Mouse (Mus musculus) spleen, adult 2 months (tissue): ENCODE data around the gene Dctpp1. TPM values are rescaled to one million over a fixed set of nuclear protein-coding genes. Genes with fewer than 3 reads are reported as not detected.

Experiments
- DNase-seq, 2 experiments: peaks; one replicate each; pipeline versions ENCODE4 v3.0.0 to v3.0.0-alpha.2; 2012 to 2021; ENCODE audit warnings: low spot score in 2 of 2, low read depth in 1 of 2
- H3K27ac ChIP-seq: fragments of 200-500 bp; 2 replicates; pipeline ENCODE4 v1.5.1; 2012; ENCODE audit warnings: low read length, inconsistent platforms; ENCODE audit not compliant: insufficient read depth
- H3K27me3 ChIP-seq: fragments of 200-500 bp; 2 replicates; pipeline ENCODE4 v1.6.1; 2012; ENCODE audit warnings: mild to moderate bottlenecking, moderate library complexity, low read length, inconsistent platforms; ENCODE audit not compliant: control insufficient read depth, insufficient read depth
- H3K36me3 ChIP-seq: fragments of 200-500 bp; 2 replicates; pipeline ENCODE4 v1.6.1; 2012; ENCODE audit warnings: mild to moderate bottlenecking, low read length, inconsistent platforms; ENCODE audit not compliant: control insufficient read depth, insufficient read depth
- H3K4me1 ChIP-seq: fragments of 200-500 bp; 2 replicates; pipeline ENCODE4 v1.6.1; 2011; ENCODE audit warnings: inconsistent platforms; ENCODE audit not compliant: control insufficient read depth, insufficient read depth, insufficient read length
- H3K4me3 ChIP-seq: fragments of 200-500 bp; 2 replicates; pipeline ENCODE4 v1.5.1; 2011; ENCODE audit warnings: mild to moderate bottlenecking, inconsistent platforms; ENCODE audit not compliant: insufficient read depth, insufficient read length; ENCODE audit errors: extremely low read depth
- CTCF ChIP-seq: fragments of 200-500 bp; IDR thresholded peaks from 2 replicates; pipeline ENCODE4 v1.5.1; 2011; ENCODE audit warnings: mild to moderate bottlenecking, inconsistent platforms; ENCODE audit not compliant: insufficient read depth, insufficient read length, insufficient replicate concordance; ENCODE audit errors: extremely low read depth
- POLR2A ChIP-seq: fragments of 200-500 bp; IDR thresholded peaks from 2 replicates; pipeline ENCODE4 v1.6.1; 2011; ENCODE audit warnings: low read depth, low read length, inconsistent platforms
- WGBS: fragments of 180-500 bp; shearing (Covaris S2); methylation state at CpG from one replicate; pipeline ENCODE4 v1.1.7; 2018; 5-methylcytosine and 5-hydroxymethylcytosine counted together
- polyA plus RNA-seq: library from polyadenylated mRNA; depleted of rRNA; stranded (reverse); fragments of >200 nt; gene quantifications from 2 replicates; pipeline ENCODE4 v1.2.3, GENCODE M21; 2012

Gene Dctpp1
- polyA plus RNA-seq, 1 experiment, result 30.8 TPM

DNA sequence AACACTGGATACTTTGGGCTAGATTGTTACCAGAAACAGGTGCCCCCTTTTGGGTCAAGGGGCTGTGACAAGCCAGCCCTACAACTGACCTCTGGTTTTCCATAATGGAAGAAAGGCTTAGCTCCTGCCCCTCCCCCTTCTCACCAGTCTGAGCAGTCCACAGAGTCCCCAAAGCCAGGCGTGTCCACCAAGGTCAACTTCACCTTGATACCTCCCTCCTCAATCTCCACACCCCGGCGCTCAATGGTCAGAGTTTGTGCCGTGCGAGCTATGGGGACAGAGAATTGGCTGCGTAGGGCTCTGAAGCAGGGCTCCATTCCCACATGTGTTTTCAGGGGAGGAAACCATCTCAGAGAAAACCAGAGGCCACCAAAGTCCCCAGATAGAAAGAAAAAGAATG lies 43.0 kb downstream of the Dctpp1 start:
- no peak for DNase-seq
- H3K36me3 ChIP-seq, result peaks cover 17% of the 10 kb centered on the region
- peak overlapping the region; percentile 72 for H3K4me3 ChIP-seq
- H3K27ac ChIP-seq, result peak overlapping the region; percentile 95
- H3K4me1 ChIP-seq, result peaks cover 25% of the 10 kb centered on the region; the same call in 1 of the 2 replicates
- no peaks in the 10 kb centered on the region for H3K27me3 ChIP-seq
- TF ChIP-seq POLR2A (no peak), CTCF (no peak)
- 44% methylated on average over 6 of the region's 6 CpGs for WGBS

DNA sequence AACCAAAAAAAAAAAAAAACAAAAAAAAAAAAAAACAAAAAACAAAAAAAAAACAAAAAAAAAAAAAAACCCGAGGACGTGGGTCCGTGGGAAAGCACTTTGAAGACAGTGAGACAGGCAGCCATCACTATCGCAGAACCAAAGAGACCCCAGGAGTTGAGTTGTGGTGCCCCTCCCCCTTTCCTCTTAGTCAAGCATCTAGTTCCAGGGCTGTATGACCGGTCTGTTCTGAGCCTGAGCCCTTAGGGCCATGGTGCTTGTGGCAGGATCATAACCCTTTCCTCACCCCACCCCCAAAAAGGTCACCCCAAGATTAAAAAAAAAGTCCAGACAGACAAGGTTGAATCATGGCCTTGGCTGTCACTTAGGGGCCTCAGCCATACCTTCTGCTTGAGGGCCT lies 44.2 kb downstream of the Dctpp1 start:
- Histone ChIP-seq H3K4me1 (peaks cover 27% of the 10 kb centered on the region; the same call in 1 of the 2 replicates), H3K27ac (no peak overlapping the region), H3K27me3 (no peaks in the 10 kb centered on the region), H3K4me3 (no peak overlapping the region), H3K36me3 (peaks cover 17% of the 10 kb centered on the region)
- TF ChIP-seq POLR2A, result no peak
- TF ChIP-seq CTCF, result no peak
- 74% methylated on average over 5 of the region's 5 CpGs for WGBS
- no peak for DNase-seq

DNA sequence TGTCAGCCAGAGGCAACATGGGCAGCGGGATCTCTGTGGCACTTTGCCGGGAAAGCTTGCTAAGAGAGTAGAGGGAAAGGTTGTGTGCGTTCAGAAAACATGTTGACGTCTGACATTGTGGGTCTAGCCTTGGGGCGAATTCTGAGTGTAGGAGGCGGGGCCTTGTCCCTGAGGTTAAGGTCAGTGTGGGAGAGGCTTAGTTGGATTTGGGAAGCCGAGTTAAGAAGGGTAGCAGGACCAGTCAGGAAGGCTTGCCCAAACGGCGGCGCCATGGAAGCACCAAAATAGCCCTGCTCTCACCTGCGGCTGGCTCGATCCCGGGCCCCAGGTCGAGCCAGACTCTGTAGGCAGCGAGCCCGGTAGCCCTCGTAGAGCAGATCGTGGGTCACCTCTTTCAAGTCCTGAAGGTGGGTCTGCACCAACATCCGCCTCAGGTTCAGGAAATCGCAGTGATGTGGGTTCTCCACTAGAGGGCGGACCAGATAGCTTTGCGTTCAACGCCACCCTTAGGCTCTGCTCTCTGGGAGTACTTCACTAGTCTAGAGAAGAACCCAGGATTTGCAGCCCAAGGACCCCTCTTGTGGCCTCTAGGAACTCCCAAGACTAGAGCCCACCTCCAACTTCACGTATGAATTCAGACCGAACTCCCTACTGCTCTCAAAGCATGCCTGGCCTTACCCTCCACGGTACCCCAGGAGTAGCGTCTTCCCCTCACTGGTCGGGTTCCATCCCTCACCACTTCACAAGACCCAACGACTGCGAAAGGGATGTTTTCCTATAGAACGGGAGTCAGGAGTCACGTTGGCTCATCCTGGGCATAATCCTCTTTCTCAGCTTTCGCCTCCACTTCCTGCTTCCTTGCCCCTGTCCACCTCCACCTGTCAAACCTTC lies 45.3 kb downstream of the Dctpp1 start:
- H3K4me1 ChIP-seq, result peaks cover 34% of the 10 kb centered on the region; the same call in 1 of the 2 replicates
- H3K36me3 ChIP-seq, result peaks cover 17% of the 10 kb centered on the region
- WGBS, result 48% methylated on average over 33 of the region's 33 CpGs

DNA sequence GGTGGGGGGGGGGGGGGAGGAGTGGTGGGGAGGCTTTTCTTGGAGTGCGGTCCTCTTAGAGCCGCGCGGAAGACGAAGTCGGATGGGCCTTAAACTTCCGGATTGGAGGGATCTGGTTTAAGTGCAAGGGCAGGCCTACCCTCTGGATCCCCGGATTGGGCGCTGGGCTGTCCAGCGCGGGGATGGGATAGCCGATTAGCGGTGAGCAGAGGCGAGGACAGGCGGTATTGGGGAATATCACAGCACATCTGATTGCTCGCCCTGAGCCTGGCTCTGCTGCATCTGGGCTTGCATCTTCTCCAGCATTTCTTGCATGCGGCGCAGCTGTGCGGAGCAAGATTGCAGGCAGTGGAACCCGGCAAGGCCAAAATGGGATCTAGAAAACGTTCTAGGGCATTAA lies 46.0 kb downstream of the Dctpp1 start:
- TF ChIP-seq POLR2A, result no peak
- no peak for TF ChIP-seq CTCF
- H3K27ac ChIP-seq, result 0 out of 2 replicates have a peak overlapping the region, but pooled peaks have one; percentile 34
- peaks cover 17% of the 10 kb centered on the region for H3K36me3 ChIP-seq
- 87% methylated on average over 21 of the region's 21 CpGs for WGBS
- H3K4me3 ChIP-seq, result no peak overlapping the region
- no peak for DNase-seq
- H3K4me1 ChIP-seq, result peaks cover 37% of the 10 kb centered on the region; the same call in 1 of the 2 replicates
- H3K27me3 ChIP-seq, result no peaks in the 10 kb centered on the region

More for the DNA sequence above, 45.3 kb downstream of the Dctpp1 start:
- Histone ChIP-seq H3K27ac (peak overlapping the region; percentile 34; the same call in 1 of the 2 replicates), H3K27me3 (no peaks in the 10 kb centered on the region), H3K4me3 (peak overlapping the region; percentile 21; the same call in 1 of the 2 replicates)
- peak in 1 of 2 experiments; percentile 66 for DNase-seq
- TF ChIP-seq POLR2A (no peak), CTCF (peak; percentile 85; the same call in 1 of the 2 replicates)

DNA sequence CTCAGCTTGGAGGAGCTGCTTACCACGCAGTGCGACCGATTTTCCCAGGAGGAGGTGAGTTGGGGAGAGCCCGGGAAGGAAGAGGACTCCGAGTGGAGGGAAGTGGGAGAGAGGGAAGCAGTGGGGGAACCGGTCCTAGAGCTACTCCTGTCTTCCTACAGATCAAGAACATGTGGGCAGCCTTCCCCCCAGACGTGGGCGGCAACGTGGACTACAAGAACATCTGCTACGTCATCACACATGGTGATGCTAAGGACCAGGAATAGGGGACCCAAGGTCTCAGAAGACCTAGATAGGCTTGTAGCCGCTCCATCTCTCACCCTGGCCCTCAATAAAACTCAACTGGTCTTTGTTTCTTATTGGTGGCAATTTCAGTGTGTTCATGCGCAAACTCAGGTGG lies 46.6 kb downstream of the Dctpp1 start:
- no peaks in the 10 kb centered on the region for H3K27me3 ChIP-seq
- WGBS, result 76% methylated on average over 12 of the region's 12 CpGs
- no peak overlapping the region for H3K27ac ChIP-seq
- DNase-seq, result no peak
- H3K36me3 ChIP-seq, result peaks cover 17% of the 10 kb centered on the region
- H3K4me3 ChIP-seq, result no peak overlapping the region
- TF ChIP-seq CTCF (no peak), POLR2A (no peak)
- peaks cover 33% of the 10 kb centered on the region; the same call in 1 of the 2 replicates for H3K4me1 ChIP-seq

DNA sequence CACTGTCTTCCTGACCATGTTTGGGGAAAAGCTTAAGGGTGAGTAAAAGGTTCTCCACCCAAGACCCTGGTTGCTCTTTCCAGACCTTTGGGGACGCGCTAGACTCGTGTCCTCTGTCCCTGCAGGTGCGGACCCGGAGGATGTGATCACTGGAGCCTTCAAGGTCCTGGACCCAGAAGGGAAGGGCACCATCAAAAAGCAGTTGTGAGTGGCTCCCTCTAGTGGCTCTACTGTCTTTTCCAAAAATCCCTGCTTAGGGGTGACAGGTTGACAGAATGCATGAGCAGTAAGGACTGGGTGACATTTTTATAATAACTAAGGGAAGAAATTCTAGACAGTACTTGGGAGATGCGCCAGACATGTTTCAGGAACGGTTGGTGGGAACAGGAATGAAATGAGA lies 47.0 kb downstream of the Dctpp1 start:
- Histone ChIP-seq H3K27me3 (no peaks in the 10 kb centered on the region), H3K4me3 (no peak overlapping the region), H3K27ac (no peak overlapping the region; the same call in 1 of the 2 replicates), H3K4me1 (peaks cover 29% of the 10 kb centered on the region; the same call in 1 of the 2 replicates), H3K36me3 (peaks cover 17% of the 10 kb centered on the region)
- no peak for TF ChIP-seq POLR2A
- peak; percentile 43; the same call in 1 of the 2 replicates for TF ChIP-seq CTCF
- WGBS, result 38% methylated on average over 7 of the region's 7 CpGs
- no peak for DNase-seq
